Mouse (Mus musculus) small intestine, adult 2 months (tissue): ENCODE measurements around the gene Ssx2ip.

ENCODE experiments used
- CTCF ChIP-seq: fragments of 200-500 bp; IDR thresholded peaks from 2 replicates; pipeline ENCODE4 v1.5.1; 2012; ENCODE audit warnings: low read depth, mild to moderate bottlenecking, control low read depth, inconsistent platforms, low read length, moderate library complexity, mixed read lengths; ENCODE audit not compliant: insufficient replicate concordance, insufficient read length; ENCODE audit errors: extremely low read depth
- POLR2A ChIP-seq: fragments of 200-500 bp; IDR thresholded peaks from 2 replicates; pipeline ENCODE4 v1.6.1; 2012; ENCODE audit warnings: low read depth, mild to moderate bottlenecking, control low read depth, inconsistent platforms, low read length, moderate library complexity

- TF ChIP-seq CTCF (no peak), POLR2A (no peak)
Measured at GRCm38 (mm10) chr3:146419992-146420537, 15.6 kb downstream of the Ssx2ip start.
